10 mouse cellular contexts compared by ENCODE assay signal in the genomic region with DNA sequence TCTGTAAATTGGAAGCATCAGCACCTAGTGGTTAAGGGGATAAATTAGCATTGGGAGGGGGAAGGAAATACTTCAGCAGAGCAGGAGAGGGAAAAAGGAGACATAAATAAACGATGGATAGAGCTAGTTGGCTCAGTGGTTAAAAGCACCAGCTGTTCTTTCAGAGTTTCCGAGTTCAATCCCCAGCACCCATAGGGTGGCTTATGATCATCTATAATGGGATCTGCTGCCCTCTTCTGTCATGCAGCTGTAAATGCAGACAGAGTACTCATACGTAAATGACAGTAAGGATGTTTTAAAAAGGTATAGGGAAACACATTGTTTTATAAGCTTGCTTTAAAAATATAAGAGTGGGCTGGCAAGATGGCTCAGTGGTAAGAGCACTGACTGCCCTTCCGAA. TPM values are rescaled to one million over a fixed set of nuclear protein-coding genes. Genes with fewer than 3 reads are reported as not detected.
DNase-seq lines count a peak whose midpoint lies in the region; ATAC-seq and TF ChIP-seq lines count a peak whose summit lies in the region.
"Had no signal": no experiment of that assay in that cellular context is flagged by ENCODE, and none has a peak within 500 bp of the region (broad histone marks: within the 10 kb centered on the region; RNA-seq: fewer than 3 reads in every experiment).

No protein-coding gene starts in this region.

- peak; percentile 35; the same call in 1 of the 2 replicates for TF ChIP-seq CTCF in cortical plate, adult 2 months (IDR thresholded peaks at IDR 0.05; ENCODE audit: extremely low read depth, insufficient read depth, low read length)
- peak; percentile 77 for TF ChIP-seq CTCF in lung, postnatal 0 days (IDR thresholded peaks at IDR 0.05)

- TF ChIP-seq POLR2A in cortical plate, adult 2 months (IDR thresholded peaks at IDR 0.05; ENCODE audit: extremely low read depth, insufficient read depth, low read length) = no peak

- no peaks in the 10 kb centered on the region for H3K4me1 ChIP-seq in forebrain, embryonic 11.5 days (replicated peaks; ENCODE audit: control insufficient read depth, insufficient read depth, low read length)
- no peaks in the 10 kb centered on the region for H3K4me1 ChIP-seq in forebrain, embryonic 16.5 days (replicated peaks; ENCODE audit: control insufficient read depth, insufficient read depth, low read length)
- no peaks in the 10 kb centered on the region for H3K4me1 ChIP-seq in neural tube, embryonic 14.5 days (ENCODE audit: control insufficient read depth, insufficient read depth, low read length)
- no peaks in the 10 kb centered on the region; the same call in 1 of the 2 replicates for H3K4me1 ChIP-seq in neural tube, embryonic 15.5 days
- peaks cover 1% of the 10 kb centered on the region; the same call in 1 of the 2 replicates for H3K4me1 ChIP-seq in cortical plate, adult 2 months (ENCODE audit: control insufficient read depth, insufficient read depth, low read length)
- no peaks in the 10 kb centered on the region; the same call in 1 of the 2 replicates for H3K4me1 ChIP-seq in lung, postnatal 0 days (ENCODE audit: insufficient read depth, low read depth, low read length)

- H3K27me3 ChIP-seq in forebrain, embryonic 11.5 days (ENCODE audit: control insufficient read depth, insufficient read depth, low read length) = no peaks in the 10 kb centered on the region
- no peaks in the 10 kb centered on the region for H3K27me3 ChIP-seq in forebrain, embryonic 16.5 days (replicated peaks; ENCODE audit: control insufficient read depth, insufficient read depth, low read length)
- no peaks in the 10 kb centered on the region for H3K27me3 ChIP-seq in neural tube, embryonic 14.5 days (ENCODE audit: control insufficient read depth, insufficient read depth, low read length)
- no peaks in the 10 kb centered on the region for H3K27me3 ChIP-seq in neural tube, embryonic 15.5 days (replicated peaks)
- H3K27me3 ChIP-seq in lung, postnatal 0 days (replicated peaks; ENCODE audit: insufficient read depth, low read length) = no peaks in the 10 kb centered on the region

- H3K4me2 ChIP-seq in forebrain, embryonic 11.5 days (ENCODE audit: low read depth, low read length, severe bottlenecking) = no peak overlapping the region
- no peak overlapping the region for H3K4me2 ChIP-seq in forebrain, embryonic 16.5 days (ENCODE audit: low read length)
- no peak overlapping the region for H3K4me2 ChIP-seq in neural tube, embryonic 14.5 days (ENCODE audit: low read depth, low read length)
- no peak overlapping the region for H3K4me2 ChIP-seq in neural tube, embryonic 15.5 days
- H3K4me2 ChIP-seq in lung, postnatal 0 days (replicated peaks; ENCODE audit: low read depth, low read length) = no peak overlapping the region

- H3K36me3 ChIP-seq in forebrain, embryonic 11.5 days (ENCODE audit: control insufficient read depth, insufficient read depth, low read length) = no peaks in the 10 kb centered on the region
- no peaks in the 10 kb centered on the region for H3K36me3 ChIP-seq in forebrain, embryonic 16.5 days (ENCODE audit: control insufficient read depth, insufficient read depth)
- no peaks in the 10 kb centered on the region for H3K36me3 ChIP-seq in neural tube, embryonic 14.5 days (ENCODE audit: control insufficient read depth, insufficient read depth, low read length)
- H3K36me3 ChIP-seq in neural tube, embryonic 15.5 days = no peaks in the 10 kb centered on the region
- no peaks in the 10 kb centered on the region for H3K36me3 ChIP-seq in lung, postnatal 0 days (ENCODE audit: insufficient read depth, low read length)

- H3K9me3 ChIP-seq in forebrain, embryonic 11.5 days (ENCODE audit: control insufficient read depth, low read length) = no peaks in the 10 kb centered on the region
- no peaks in the 10 kb centered on the region for H3K9me3 ChIP-seq in forebrain, embryonic 16.5 days (ENCODE audit: control insufficient read depth, low read length)
- H3K9me3 ChIP-seq in neural tube, embryonic 14.5 days (ENCODE audit: control insufficient read depth, low read length) = no peaks in the 10 kb centered on the region
- H3K9me3 ChIP-seq in neural tube, embryonic 15.5 days (replicated peaks) = no peaks in the 10 kb centered on the region
- H3K9me3 ChIP-seq in lung, postnatal 0 days (ENCODE audit: low read length) = no peaks in the 10 kb centered on the region

- no peak overlapping the region for H3K9ac ChIP-seq in forebrain, embryonic 11.5 days (ENCODE audit: low read length)
- H3K9ac ChIP-seq in forebrain, embryonic 16.5 days (replicated peaks; ENCODE audit: low read depth, low read length) = no peak overlapping the region
- H3K9ac ChIP-seq in neural tube, embryonic 14.5 days (replicated peaks; ENCODE audit: low read depth, low read length) = no peak overlapping the region
- H3K9ac ChIP-seq in neural tube, embryonic 15.5 days (replicated peaks) = no peak overlapping the region
- H3K9ac ChIP-seq in lung, postnatal 0 days (replicated peaks; ENCODE audit: low read depth) = no peak overlapping the region

- peak; percentile 39; the same call in 1 of the 2 replicates for ATAC-seq in forebrain, embryonic 11.5 days (replicated peaks; ENCODE audit: low FRiP score)
- ATAC-seq in forebrain, embryonic 16.5 days = no peak
- ATAC-seq in neural tube, embryonic 14.5 days (ENCODE audit: low read depth) = peak; percentile 42; the same call in 1 of the 2 replicates
- ATAC-seq in neural tube, embryonic 15.5 days (ENCODE audit: low FRiP score) = no peak
- no peak for ATAC-seq in lung, postnatal 0 days

- no peak for DNase-seq in forebrain, embryonic 11.5 days (ENCODE audit: low spot score)
- peak; percentile 63 for DNase-seq in lung, postnatal 0 days (ENCODE audit: low spot score)
- DNase-seq in yolk sac, embryonic 10.5 days (ENCODE audit: low spot score) = peak; percentile 21
- no peak for DNase-seq in layer of hippocampus, adult 18-20 months (ENCODE audit: low spot score in 2 of 2)

- no peak overlapping the region for H3K4me3 ChIP-seq in forebrain, embryonic 11.5 days (ENCODE audit: low read depth, low read length)
- H3K4me3 ChIP-seq in forebrain, embryonic 16.5 days (replicated peaks; ENCODE audit: low read length) = no peak overlapping the region
- H3K4me3 ChIP-seq in neural tube, embryonic 14.5 days (ENCODE audit: low read depth, low read length) = no peak overlapping the region
- no peak overlapping the region for H3K4me3 ChIP-seq in neural tube, embryonic 15.5 days (replicated peaks)
- H3K4me3 ChIP-seq in cortical plate, adult 2 months (ENCODE audit: insufficient read depth, low read length) = no peak overlapping the region
- H3K4me3 ChIP-seq in lung, postnatal 0 days (ENCODE audit: low read depth, low read length) = no peak overlapping the region

- H3K27ac ChIP-seq in forebrain, embryonic 11.5 days (ENCODE audit: low read depth, low read length) = no peak overlapping the region
- H3K27ac ChIP-seq in forebrain, embryonic 16.5 days (ENCODE audit: low read length) = no peak overlapping the region
- no peak overlapping the region for H3K27ac ChIP-seq in neural tube, embryonic 14.5 days (ENCODE audit: low read depth, low read length)
- H3K27ac ChIP-seq in neural tube, embryonic 15.5 days (replicated peaks) = no peak overlapping the region
- H3K27ac ChIP-seq in cortical plate, adult 2 months (ENCODE audit: insufficient read depth, low read length) = no peak overlapping the region
- H3K27ac ChIP-seq in lung, postnatal 0 days (ENCODE audit: low read length) = no peak overlapping the region

- 24% methylated on average over 4 of the region's 4 CpGs for WGBS in forebrain, embryonic 11.5 days
- WGBS in forebrain, embryonic 16.5 days = 20% methylated on average over 4 of the region's 4 CpGs
- 20% methylated on average over 4 of the region's 4 CpGs for WGBS in neural tube, embryonic 14.5 days
- 22% methylated on average over 4 of the region's 4 CpGs for WGBS in neural tube, embryonic 15.5 days
- 16% methylated on average over 4 of the region's 4 CpGs for WGBS in lung, postnatal 0 days

- no peak for TF ChIP-seq EP300 in lung, postnatal 0 days (IDR thresholded peaks at IDR 0.05)

RNA-seq across cellular contexts. Expression of a gene that starts 19.7 kb away (rescaled TPM):
- not detected in 2 replicates for polyA plus RNA-seq in forebrain, embryonic 11.5 days (2014; fragmentation: Nextera tagmentation; extraction: Ambion mirVana)
- polyA plus RNA-seq in forebrain, embryonic 16.5 days (2015; fragmentation: Nextera tagmentation; extraction: Ambion mirVana) = not detected in 2 replicates
- polyA plus RNA-seq in neural tube, embryonic 14.5 days (2014; fragmentation: Nextera tagmentation; extraction: Ambion mirVana) = not detected in 2 replicates
- not detected in 2 replicates for polyA plus RNA-seq in neural tube, embryonic 15.5 days (2015; fragmentation: Nextera tagmentation; extraction: Ambion mirVana)
- polyA plus RNA-seq in cortical plate, adult 2 months (2012; rRNA removed) = not detected in 2 replicates
- not detected in 2 replicates for polyA plus RNA-seq in lung, postnatal 0 days (2015; fragmentation: Nextera tagmentation; extraction: Ambion mirVana)
- not detected for total RNA-seq in layer of hippocampus, adult 18-20 months (2021)
- total RNA-seq: heart, postnatal 14 days had no signal
- polyA plus RNA-seq: testis, adult 2 months had no signal

RNA-seq across cellular contexts. Expression of a gene that starts 27.5 kb away (rescaled TPM):
- polyA plus RNA-seq in forebrain, embryonic 11.5 days (2014; fragmentation: Nextera tagmentation; extraction: Ambion mirVana) = not detected in 2 replicates
- polyA plus RNA-seq in forebrain, embryonic 16.5 days (2015; fragmentation: Nextera tagmentation; extraction: Ambion mirVana) = not detected in 2 replicates
- not detected in 2 replicates for polyA plus RNA-seq in neural tube, embryonic 14.5 days (2014; fragmentation: Nextera tagmentation; extraction: Ambion mirVana)
- 0.22 and 0.69 TPM in 2 replicates for polyA plus RNA-seq in neural tube, embryonic 15.5 days (2015; fragmentation: Nextera tagmentation; extraction: Ambion mirVana)
- polyA plus RNA-seq in cortical plate, adult 2 months (2012; rRNA removed) = 0.17 TPM in 1 of 2 replicates, not detected in the other
- not detected in 2 replicates for polyA plus RNA-seq in lung, postnatal 0 days (2015; fragmentation: Nextera tagmentation; extraction: Ambion mirVana)
- not detected for total RNA-seq in layer of hippocampus, adult 18-20 months (2021)
- total RNA-seq: heart, postnatal 14 days had no signal
- polyA plus RNA-seq: testis, adult 2 months had no signal

RNA-seq across cellular contexts. Expression of a gene that starts 29.3 kb away (rescaled TPM):
- 375 and 413 TPM in 2 replicates for polyA plus RNA-seq in forebrain, embryonic 11.5 days (2014; fragmentation: Nextera tagmentation; extraction: Ambion mirVana)
- 228 and 250 TPM in 2 replicates for polyA plus RNA-seq in forebrain, embryonic 16.5 days (2015; fragmentation: Nextera tagmentation; extraction: Ambion mirVana)
- 152 and 178 TPM in 2 replicates for polyA plus RNA-seq in neural tube, embryonic 14.5 days (2014; fragmentation: Nextera tagmentation; extraction: Ambion mirVana)
- 146 and 191 TPM in 2 replicates for polyA plus RNA-seq in neural tube, embryonic 15.5 days (2015; fragmentation: Nextera tagmentation; extraction: Ambion mirVana)
- 92.4 and 110 TPM in 2 replicates for polyA plus RNA-seq in cortical plate, adult 2 months (2012; rRNA removed)
- 81.8 and 87.3 TPM in 2 replicates for polyA plus RNA-seq in lung, postnatal 0 days (2015; fragmentation: Nextera tagmentation; extraction: Ambion mirVana)
- 100 to 1,000 TPM; 114 to 115 TPM for total RNA-seq in layer of hippocampus, adult 18-20 months (2021)

RNA-seq across cellular contexts. Expression of a gene that starts 29.5 kb away (rescaled TPM):
- 1.6 and 1.9 TPM in 2 replicates for polyA plus RNA-seq in forebrain, embryonic 11.5 days (2014; fragmentation: Nextera tagmentation; extraction: Ambion mirVana)
- polyA plus RNA-seq in forebrain, embryonic 16.5 days (2015; fragmentation: Nextera tagmentation; extraction: Ambion mirVana) = 0.66 and 1.1 TPM in 2 replicates
- 0.94 and 22.0 TPM in 2 replicates for polyA plus RNA-seq in neural tube, embryonic 14.5 days (2014; fragmentation: Nextera tagmentation; extraction: Ambion mirVana)
- polyA plus RNA-seq in neural tube, embryonic 15.5 days (2015; fragmentation: Nextera tagmentation; extraction: Ambion mirVana) = 19.5 and 21.6 TPM in 2 replicates
- 1.7 and 2.2 TPM in 2 replicates for polyA plus RNA-seq in cortical plate, adult 2 months (2012; rRNA removed)
- polyA plus RNA-seq in lung, postnatal 0 days (2015; fragmentation: Nextera tagmentation; extraction: Ambion mirVana) = 0.07 and 0.08 TPM in 2 replicates
- 1 to 10 TPM; 1.6 to 2.1 TPM for total RNA-seq in layer of hippocampus, adult 18-20 months (2021)

RNA-seq across cellular contexts. Expression of a gene that starts 40.1 kb away (rescaled TPM):
- 10.0 and 10.2 TPM in 2 replicates for polyA plus RNA-seq in forebrain, embryonic 11.5 days (2014; fragmentation: Nextera tagmentation; extraction: Ambion mirVana)
- 24.0 and 26.2 TPM in 2 replicates for polyA plus RNA-seq in forebrain, embryonic 16.5 days (2015; fragmentation: Nextera tagmentation; extraction: Ambion mirVana)
- 6.8 and 10.6 TPM in 2 replicates for polyA plus RNA-seq in neural tube, embryonic 14.5 days (2014; fragmentation: Nextera tagmentation; extraction: Ambion mirVana)
- polyA plus RNA-seq in neural tube, embryonic 15.5 days (2015; fragmentation: Nextera tagmentation; extraction: Ambion mirVana) = 19.7 and 24.3 TPM in 2 replicates
- 55.4 and 62.8 TPM in 2 replicates for polyA plus RNA-seq in cortical plate, adult 2 months (2012; rRNA removed)
- polyA plus RNA-seq in lung, postnatal 0 days (2015; fragmentation: Nextera tagmentation; extraction: Ambion mirVana) = 40.3 and 40.7 TPM in 2 replicates
- total RNA-seq in layer of hippocampus, adult 18-20 months (2021) = 100 to 1,000 TPM; 175 to 194 TPM

Comparison
In these comparisons a context has a peak if more than half of its experiments do, and no peak if none do; other contexts are left out.
1. ATAC-seq: peak in forebrain, embryonic 11.5 days (single experiment) and neural tube, embryonic 14.5 days (single experiment); none in forebrain, embryonic 16.5 days (single experiment), neural tube, embryonic 15.5 days (single experiment) and lung, postnatal 0 days (single experiment).
2. DNase-seq: peak in lung, postnatal 0 days (single experiment) and yolk sac, embryonic 10.5 days (single experiment); none in forebrain, embryonic 11.5 days (single experiment) and layer of hippocampus, adult 18-20 months (0 of 2).